11 mouse cellular contexts compared by ENCODE assay signal in the genomic region with DNA sequence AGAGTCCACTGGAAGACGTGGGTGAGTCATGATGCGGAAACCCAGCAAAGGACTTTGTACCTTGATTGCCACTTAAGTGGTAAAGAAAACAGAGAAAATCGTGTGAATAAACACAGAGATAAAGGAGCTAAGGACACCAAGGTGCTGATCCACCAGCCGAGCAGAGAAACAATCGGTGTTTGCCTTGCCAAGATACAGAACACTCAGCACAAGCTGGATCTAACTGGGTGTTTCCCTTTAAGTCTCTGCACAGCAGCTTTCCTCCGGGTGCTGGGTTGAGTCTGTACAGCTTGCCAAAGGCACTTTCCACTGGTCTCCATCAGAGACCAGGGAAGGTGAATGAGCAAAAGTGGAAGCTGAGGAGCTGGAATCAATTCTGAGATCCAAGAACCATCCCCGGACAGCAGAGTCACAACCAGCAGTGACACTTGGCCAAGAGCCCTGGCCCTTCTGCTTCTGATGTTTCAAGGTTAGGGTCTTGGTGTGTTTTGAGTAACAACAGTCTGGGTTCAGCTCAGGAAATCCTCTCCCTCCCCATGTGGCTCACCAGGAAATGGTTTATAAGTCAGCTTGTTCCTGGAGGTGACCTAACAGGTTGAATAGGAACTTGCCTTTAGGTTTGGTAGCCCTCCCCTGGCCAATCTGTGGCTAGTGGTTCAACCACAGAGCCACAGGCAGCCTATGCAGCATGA.
DNase-seq lines count a peak whose midpoint lies in the region; ATAC-seq and TF ChIP-seq lines count a peak whose summit lies in the region.
"Had no signal": no experiment of that assay in that cellular context is flagged by ENCODE, and none has a peak within 500 bp of the region (broad histone marks: within the 10 kb centered on the region; RNA-seq: fewer than 3 reads in every experiment).

No protein-coding gene starts in this region.

- 59% methylated on average over 7 of the region's 7 CpGs for WGBS in embryonic facial prominence, embryonic 15.5 days

- H3K4me3 ChIP-seq in gastrocnemius, adult 2 months = peak overlapping the region; percentile 24
- H3K4me3 ChIP-seq in embryonic facial prominence, embryonic 15.5 days (replicated peaks) = no peak overlapping the region
- H3K4me3 ChIP-seq: midbrain, embryonic 15.5 days had no signal

- no peaks in the 10 kb centered on the region for H3K27me3 ChIP-seq in embryonic facial prominence, embryonic 15.5 days
- H3K27me3 ChIP-seq: midbrain, embryonic 15.5 days had no signal

- H3K36me3 ChIP-seq in embryonic facial prominence, embryonic 15.5 days = no peaks in the 10 kb centered on the region
- H3K36me3 ChIP-seq: midbrain, embryonic 15.5 days had no signal

- no peak for ATAC-seq in embryonic facial prominence, embryonic 15.5 days (ENCODE audit: insufficient number of reproducible peaks, low FRiP score, low TSS enrichment, low read depth)
- peak; percentile 90 to 93 for ATAC-seq in hematopoietic stem cell, adult 5-6 weeks (replicated peaks in 1 of 2; ENCODE audit: insufficient read depth in 1 of 2, low FRiP score in 2 of 2, low TSS enrichment in 1 of 2, low read depth in 1 of 2, poor library complexity in 2 of 2, severe bottlenecking in 2 of 2)
- ATAC-seq in megakaryocyte progenitor cell, adult 5-6 weeks (replicated peaks; ENCODE audit: poor library complexity) = peak; percentile 91
- ATAC-seq: midbrain, embryonic 15.5 days had no signal

- H3K9ac ChIP-seq in embryonic facial prominence, embryonic 15.5 days = no peak overlapping the region
- H3K9ac ChIP-seq: midbrain, embryonic 15.5 days had no signal

- intact Hi-C loops in gastrocnemius, adult 2 months (cut with DNase I) = loop anchor here (10.0 kb wide), 1 partner anchor 98 kb away; a partner anchor contains a TSS

- no peak overlapping the region for H3K4me2 ChIP-seq in embryonic facial prominence, embryonic 15.5 days (replicated peaks)
- H3K4me2 ChIP-seq: midbrain, embryonic 15.5 days had no signal

- peak overlapping the region; percentile 67 for H3K27ac ChIP-seq in gastrocnemius, adult 2 months
- H3K27ac ChIP-seq in embryonic facial prominence, embryonic 15.5 days (replicated peaks) = peak overlapping the region; percentile 60
- H3K27ac ChIP-seq: midbrain, embryonic 15.5 days had no signal

- peaks cover 31% of the 10 kb centered on the region for H3K4me1 ChIP-seq in embryonic facial prominence, embryonic 15.5 days

- DNase-seq in gastrocnemius, adult 2 months = peak; percentile 19
- DNase-seq in gastrocnemius, adult 18-20 months (ENCODE audit: low spot score) = no peak
- no peak for DNase-seq in urinary bladder, postnatal 10 days (ENCODE audit: low spot score)
- no peak for DNase-seq in spleen, adult 18-20 months
- no peak for DNase-seq in cerebellum, postnatal 14 days
- DNase-seq: B cell, adult 2 months; gastrocnemius, postnatal 36 days had no signal

- no peak for TF ChIP-seq CTCF in gastrocnemius, adult 2 months (IDR thresholded peaks at IDR 0.05)

- no peaks in the 10 kb centered on the region for H3K9me3 ChIP-seq in embryonic facial prominence, embryonic 15.5 days (replicated peaks)
- H3K9me3 ChIP-seq: midbrain, embryonic 15.5 days had no signal
